Mouse (Mus musculus) testis, adult 2 months (tissue): ENCODE results near the gene Proca1.

Experiments
- CTCF ChIP-seq: fragments of 200-500 bp; IDR thresholded peaks from 2 replicates; pipeline ENCODE4 v1.5.1; 2012; ENCODE audit warnings: low read depth, mild to moderate bottlenecking, inconsistent platforms, low read length, moderate library complexity; ENCODE audit not compliant: control insufficient read depth, insufficient read depth, insufficient replicate concordance
- POLR2A ChIP-seq: fragments of 200-500 bp; IDR thresholded peaks from 2 replicates; pipeline ENCODE4 v1.6.1; 2012; ENCODE audit warnings: low read depth, mild to moderate bottlenecking, inconsistent platforms, low read length, moderate library complexity; ENCODE audit not compliant: control insufficient read depth

DNA sequence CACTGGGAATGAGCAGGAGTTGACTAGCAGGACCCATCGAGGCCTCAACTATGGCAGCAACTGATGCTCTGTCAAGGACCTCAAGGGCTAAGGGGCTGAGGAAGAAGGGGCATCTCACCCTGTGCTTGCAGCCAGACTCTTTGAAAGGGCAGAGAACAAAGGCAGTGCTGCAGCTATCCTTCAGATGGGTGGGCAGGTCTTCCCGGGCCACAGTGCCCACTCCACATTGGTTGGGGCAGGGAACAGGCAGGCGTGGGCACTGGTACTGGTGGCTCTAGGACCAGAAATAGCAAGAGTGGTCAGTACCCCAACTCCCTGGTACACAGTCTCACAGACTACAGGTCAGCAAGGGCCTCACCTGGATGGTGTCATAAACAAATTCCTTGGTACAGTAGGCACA is 32.5 kb upstream of the Proca1 start:
- TF ChIP-seq CTCF (no peak), POLR2A (no peak)
